Mouse (Mus musculus): ENCODE data around the gene Mef2b.
"Not testable (repeated sequence)": the region's sequence is repeated elsewhere in the genome, so short reads cannot be mapped to it uniquely, and the experiment has no call there.

DNA sequence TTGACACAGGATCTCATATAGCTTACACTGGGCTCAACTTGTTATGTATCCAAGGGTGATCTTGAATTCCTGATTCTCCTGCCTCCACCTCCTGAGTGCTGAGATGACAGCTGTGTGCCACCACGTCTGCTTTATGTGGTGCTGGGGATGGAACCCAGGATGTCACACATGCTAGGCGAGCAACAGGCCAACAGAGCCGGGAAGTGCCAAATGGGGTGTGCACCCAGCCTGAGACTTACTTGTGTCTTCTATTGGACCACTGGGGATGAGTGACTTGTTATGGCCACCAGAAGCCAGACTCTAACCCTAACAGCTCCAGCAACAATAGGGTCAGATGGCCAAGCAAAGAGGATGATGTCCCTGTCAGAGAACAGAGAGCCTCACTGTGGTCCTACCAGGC lies 76.7 kb downstream of the Mef2b start:
- TF ChIP-seq CTCF (IDR thresholded peaks at IDR 0.05; ENCODE audit: extremely low read depth, insufficient read depth, insufficient read length, insufficient replicate concordance); POLR2A (IDR thresholded peaks at IDR 0.05; ENCODE audit: low read depth, low read length): not testable (repeated sequence)
